Mouse (Mus musculus): ENCODE results near the gene Yars. TPM values are rescaled to one million over a fixed set of nuclear protein-coding genes. Genes with fewer than 3 reads are reported as not detected.

The Yars gene
- polyA plus RNA-seq, 1 experiment from 2014 or later = 102 TPM

GRCm38 (mm10) chr4:129248243-129248767, 58.7 kb downstream of the Yars start:
- ATAC-seq = no peak
- H3K9me3 ChIP-seq = no peaks in the 10 kb centered on the region
- peaks cover 65% of the 10 kb centered on the region for H3K27me3 ChIP-seq
- H3K9ac ChIP-seq (replicated peaks) = peak overlapping the region; percentile 72
- no peak overlapping the region for H3K27ac ChIP-seq
- peak overlapping the region; percentile 97 for H3K4me2 ChIP-seq (replicated peaks)
- H3K4me3 ChIP-seq (replicated peaks) = peak overlapping the region; percentile 55
- WGBS = under 1% methylated on average over 46 of the region's 74 CpGs
- H3K36me3 ChIP-seq = no peaks in the 10 kb centered on the region
- H3K4me1 ChIP-seq (replicated peaks) = peaks cover 33% of the 10 kb centered on the region

DNA sequence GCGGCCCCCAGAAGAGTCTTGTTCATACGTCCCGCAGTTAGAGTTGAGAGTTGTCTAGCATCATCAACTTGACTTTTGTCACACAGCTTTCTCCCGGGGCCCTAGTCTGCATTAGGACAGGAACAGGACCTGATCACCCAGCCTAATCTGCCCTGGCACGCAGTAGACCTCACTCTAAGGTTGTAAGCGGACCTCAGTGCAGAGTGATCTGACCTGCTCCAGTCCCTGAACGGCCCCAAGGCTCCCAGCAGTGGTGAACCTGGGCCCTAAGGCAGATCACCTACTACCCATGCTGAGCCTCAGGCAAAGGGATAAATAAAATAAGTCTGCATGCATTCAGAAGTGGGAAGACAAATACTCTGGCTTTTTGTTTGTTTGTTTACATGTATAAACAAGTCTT, 59.7 kb downstream of the Yars start:
- ATAC-seq = no peak
- Histone ChIP-seq H3K9ac (replicated peaks) (no peak overlapping the region), H3K9me3 (no peaks in the 10 kb centered on the region), H3K27ac (no peak overlapping the region), H3K4me1 (replicated peaks) (peaks cover 33% of the 10 kb centered on the region), H3K27me3 (peaks cover 68% of the 10 kb centered on the region), H3K4me2 (replicated peaks) (no peak overlapping the region), H3K36me3 (no peaks in the 10 kb centered on the region), H3K4me3 (replicated peaks) (no peak overlapping the region)
- 22% methylated on average over 7 of the region's 7 CpGs for WGBS

DNA sequence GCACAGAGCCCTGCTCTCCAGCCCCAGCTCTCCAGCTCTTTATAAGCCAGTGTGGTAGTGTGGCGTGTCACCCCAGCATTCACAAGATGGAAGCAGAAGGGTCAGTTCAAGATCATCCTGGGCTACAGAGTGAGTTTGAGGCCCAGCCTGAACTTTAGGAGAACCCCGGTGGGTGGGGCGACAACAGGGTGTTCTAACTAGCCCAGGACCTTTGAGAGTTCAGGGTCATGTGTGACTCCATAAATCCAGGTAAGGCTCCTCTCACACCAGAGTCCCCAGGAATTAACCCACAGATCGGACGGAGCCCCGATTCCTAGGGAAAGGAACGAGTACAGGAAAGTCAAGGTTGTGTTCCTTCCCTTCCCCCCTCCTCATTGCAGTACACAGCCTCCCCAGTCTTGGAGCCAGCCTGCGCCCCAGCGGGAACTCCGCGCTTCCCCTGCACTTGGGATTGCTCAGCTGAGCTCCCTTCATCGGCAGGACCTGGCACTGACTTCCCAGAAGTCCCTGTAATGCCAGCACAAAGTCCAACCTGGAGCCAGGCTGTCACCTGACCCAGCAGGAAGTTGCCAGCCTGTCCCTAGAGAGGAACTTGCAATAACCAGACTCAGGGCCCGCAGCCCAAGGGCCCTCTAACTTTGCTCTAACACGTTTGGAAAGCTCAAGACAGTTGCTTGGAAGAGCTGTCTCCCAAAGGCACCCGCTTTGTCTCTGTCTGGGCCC, 61.4 kb downstream of the Yars start:
- Histone ChIP-seq H3K9me3 (no peaks in the 10 kb centered on the region), H3K27me3 (peaks cover 60% of the 10 kb centered on the region), H3K4me2 (replicated peaks) (peak overlapping the region; percentile 23), H3K4me1 (replicated peaks) (peaks cover 33% of the 10 kb centered on the region), H3K27ac (peak overlapping the region; percentile 10; the same call in 1 of the 2 replicates), H3K9ac (replicated peaks) (peak overlapping the region; percentile 17; the same call in 1 of the 2 replicates), H3K4me3 (replicated peaks) (no peak overlapping the region), H3K36me3 (no peaks in the 10 kb centered on the region)
- ATAC-seq = 0 out of 2 replicates have a peak, but pooled peaks have one; percentile 10
- WGBS = 12% methylated on average over 15 of the region's 15 CpGs

GRCm38 (mm10) chr4:129251482-129252125, 62.0 kb downstream of the Yars start:
- Histone ChIP-seq H3K4me1 (replicated peaks) (peaks cover 37% of the 10 kb centered on the region), H3K4me2 (replicated peaks) (peak overlapping the region; percentile 23), H3K27me3 (peaks cover 56% of the 10 kb centered on the region), H3K36me3 (no peaks in the 10 kb centered on the region), H3K27ac (peak overlapping the region; percentile 10; the same call in 1 of the 2 replicates), H3K9me3 (no peaks in the 10 kb centered on the region), H3K4me3 (replicated peaks) (no peak overlapping the region), H3K9ac (replicated peaks) (peak overlapping the region; percentile 17; the same call in 1 of the 2 replicates)
- 3% methylated on average over 15 of the region's 15 CpGs for WGBS
- peak; percentile 54 for ATAC-seq

GRCm38 (mm10) chr4:129252492-129252891, 62.9 kb downstream of the Yars start:
- no peak for ATAC-seq
- H3K27me3 ChIP-seq = peaks cover 47% of the 10 kb centered on the region
- 90% methylated on average over 2 of the region's 2 CpGs for WGBS
- H3K9ac ChIP-seq (replicated peaks) = no peak overlapping the region
- H3K4me1 ChIP-seq (replicated peaks) = peaks cover 40% of the 10 kb centered on the region
- H3K36me3 ChIP-seq = no peaks in the 10 kb centered on the region
- H3K4me3 ChIP-seq (replicated peaks) = no peak overlapping the region
- no peak overlapping the region for H3K4me2 ChIP-seq (replicated peaks)
- no peaks in the 10 kb centered on the region for H3K9me3 ChIP-seq
- no peak overlapping the region for H3K27ac ChIP-seq

- Histone ChIP-seq H3K36me3 (no peaks in the 10 kb centered on the region), H3K27ac (no peak overlapping the region), H3K4me1 (replicated peaks) (peaks cover 28% of the 10 kb centered on the region), H3K4me3 (replicated peaks) (no peak overlapping the region), H3K4me2 (replicated peaks) (no peak overlapping the region), H3K9me3 (no peaks in the 10 kb centered on the region), H3K9ac (replicated peaks) (no peak overlapping the region), H3K27me3 (peaks cover 26% of the 10 kb centered on the region)
- ATAC-seq = no peak
- WGBS = 86% methylated on average over 3 of the region's 3 CpGs
Measured at GRCm38 (mm10) chr4:129254571-129254970, 65.0 kb downstream of the Yars start.

DNA sequence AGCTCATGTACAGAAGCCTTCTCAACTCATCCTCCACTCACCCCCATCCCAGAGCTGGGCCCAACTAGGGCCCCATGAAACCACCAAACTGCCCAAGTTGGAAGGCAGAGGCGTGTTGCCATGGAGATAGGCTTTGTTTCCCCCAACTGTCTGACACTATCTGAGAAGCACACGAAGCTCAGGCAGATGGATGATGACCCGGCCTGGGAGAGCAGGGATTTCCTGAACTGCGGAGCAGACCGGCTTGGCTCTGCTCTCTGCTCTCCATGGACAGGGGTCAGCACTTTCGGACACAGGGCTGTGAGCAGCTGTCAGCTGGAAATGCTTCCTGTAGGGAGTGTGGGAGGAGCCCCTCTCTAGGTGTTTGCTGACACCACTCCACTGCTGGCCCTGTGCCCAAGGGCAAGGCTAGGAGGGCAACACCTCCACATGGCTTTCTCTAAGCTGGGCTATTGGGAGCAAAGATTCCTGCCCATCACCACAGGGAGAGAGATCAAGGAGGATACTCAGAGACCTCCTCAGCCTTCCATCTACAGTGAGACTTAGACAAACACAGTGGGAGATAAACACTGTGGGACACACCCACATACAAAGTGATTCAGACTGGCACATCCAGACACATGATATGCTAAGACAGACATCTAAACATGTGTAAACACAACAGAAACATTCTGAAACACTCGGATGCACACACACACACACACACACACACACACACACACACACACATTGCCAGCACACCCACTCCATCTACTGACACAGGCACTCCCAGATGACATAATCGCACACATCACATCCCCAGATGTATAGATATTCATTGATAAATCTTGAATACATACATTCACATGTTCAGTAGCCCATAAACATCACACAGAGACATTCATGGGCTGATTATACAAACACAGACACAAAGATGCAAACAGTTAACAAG, 67.2 kb downstream of the Yars start:
- Histone ChIP-seq H3K9me3 (no peaks in the 10 kb centered on the region), H3K4me2 (replicated peaks) (no peak overlapping the region), H3K9ac (replicated peaks) (no peak overlapping the region), H3K27me3 (peaks cover 6% of the 10 kb centered on the region), H3K36me3 (no peaks in the 10 kb centered on the region), H3K4me1 (replicated peaks) (peaks cover 24% of the 10 kb centered on the region), H3K27ac (no peak overlapping the region), H3K4me3 (replicated peaks) (no peak overlapping the region)
- ATAC-seq = no peak
- WGBS = 24% methylated on average over 8 of the region's 8 CpGs

DNA sequence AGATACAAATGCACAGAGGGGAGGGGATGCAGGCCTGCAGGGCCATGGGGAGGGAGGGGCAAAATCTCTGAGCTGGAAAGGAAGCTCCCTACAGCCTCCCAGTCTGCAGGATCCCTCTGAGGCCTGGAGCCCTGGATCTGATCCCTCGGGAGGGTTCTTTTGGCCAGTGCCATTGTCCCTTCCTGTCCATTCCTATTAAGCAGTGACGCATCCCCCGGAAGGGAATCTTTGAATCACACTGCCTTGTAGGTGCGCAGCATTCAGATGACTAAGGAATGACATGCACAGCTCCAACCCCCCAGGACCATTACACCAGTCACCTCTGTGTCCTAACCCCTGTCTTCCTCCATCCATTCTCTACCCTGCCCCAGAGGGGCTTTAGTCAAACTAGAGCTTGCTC, 69.5 kb downstream of the Yars start:
- Histone ChIP-seq H3K4me1 (replicated peaks) (peaks cover 29% of the 10 kb centered on the region), H3K36me3 (no peaks in the 10 kb centered on the region), H3K27me3 (no peaks in the 10 kb centered on the region; the same call in 1 of the 2 replicates), H3K4me2 (replicated peaks) (no peak overlapping the region), H3K9me3 (no peaks in the 10 kb centered on the region), H3K27ac (no peak overlapping the region), H3K4me3 (replicated peaks) (no peak overlapping the region), H3K9ac (replicated peaks) (no peak overlapping the region)
- 28% methylated on average over 4 of the region's 4 CpGs for WGBS
- no peak for ATAC-seq

DNA sequence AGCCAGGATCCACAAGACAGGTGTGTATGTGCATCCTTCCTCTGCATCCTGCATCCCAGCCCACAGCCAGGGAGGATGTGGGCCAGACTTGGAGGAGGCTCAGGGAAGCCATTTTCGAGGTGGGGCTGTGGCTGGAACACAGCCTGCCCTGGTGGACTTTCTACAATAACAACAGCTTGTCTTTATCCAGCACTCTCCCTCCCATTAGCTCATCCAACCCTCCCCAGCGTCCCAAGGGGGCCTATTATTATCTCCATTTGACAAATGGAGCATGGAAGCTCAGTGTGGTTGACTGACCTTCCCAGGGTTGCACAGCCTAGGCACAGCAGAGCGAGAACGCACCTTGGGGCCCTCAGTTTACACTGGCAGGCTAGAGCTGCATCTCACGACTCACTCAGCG, 71.1 kb downstream of the Yars start:
- Histone ChIP-seq H3K4me2 (replicated peaks) (no peak overlapping the region), H3K27ac (no peak overlapping the region; the same call in 1 of the 2 replicates), H3K9ac (replicated peaks) (0 out of 2 replicates have a peak overlapping the region, but pooled peaks have one; percentile 0), H3K36me3 (no peaks in the 10 kb centered on the region), H3K4me1 (replicated peaks) (peaks cover 29% of the 10 kb centered on the region), H3K9me3 (no peaks in the 10 kb centered on the region), H3K4me3 (replicated peaks) (no peak overlapping the region), H3K27me3 (no peaks in the 10 kb centered on the region; the same call in 1 of the 2 replicates)
- ATAC-seq = 0 out of 2 replicates have a peak, but pooled peaks have one; percentile 43
- WGBS = 13% methylated on average over 6 of the region's 6 CpGs

GRCm38 (mm10) chr4:129261196-129261595, 71.6 kb downstream of the Yars start, which contains the start of gene C77080:
TSS of gene C77080 (minus strand) at chr4:129261404.
- Histone ChIP-seq H3K9me3 (no peaks in the 10 kb centered on the region), H3K27ac (no peak within 1 kb of the TSS; the same call in 1 of the 2 replicates), H3K4me1 (replicated peaks) (peaks cover 29% of the 10 kb centered on the region), H3K27me3 (no peaks in the 10 kb centered on the region; the same call in 1 of the 2 replicates), H3K4me2 (replicated peaks) (no peak within 1 kb of the TSS), H3K9ac (replicated peaks) (0 out of 2 replicates have a peak within 1 kb of the TSS, but pooled peaks have one; percentile 0), H3K36me3 (no peaks in the 10 kb centered on the region), H3K4me3 (replicated peaks) (no peak within 1 kb of the TSS)
- ATAC-seq = no peak
- WGBS = 0% methylated on average over 3 of the region's 4 CpGs

All from midbrain, embryonic 13.5 days (tissue).